Mouse (Mus musculus) thymus, postnatal 10 days (tissue): ENCODE results near the gene Vax1.

Source experiments
- DNase-seq, 2 experiments: peaks; one replicate each; pipeline ENCODE4 v3.0.0; 2021; ENCODE audit warnings: low spot score in 2 of 2

Vax1 gene

GRCm38 (mm10) chr19:59169936-59170765, at the start of gene Vax1:
Vax1 (minus strand) TSS chr19:59170056.
- DNase-seq, result no peak

GRCm38 (mm10) chr19:59218991-59219390, 49.1 kb upstream of the Vax1 start, which contains the start of gene Kcnk18:
Kcnk18 (plus strand) TSS chr19:59219214.
- DNase-seq, result no peak

- no peak for DNase-seq
These were observed 47.0 kb upstream of the Vax1 start for GRCm38 (mm10) chr19:59216891-59217290.

GRCm38 (mm10) chr19:59208986-59209385, 39.1 kb upstream of the Vax1 start:
- no peak for DNase-seq

- peak; percentile 17 to 69 for DNase-seq
These were observed 38.6 kb upstream of the Vax1 start for GRCm38 (mm10) chr19:59208475-59208874.

GRCm38 (mm10) chr19:59198161-59198560, 28.3 kb upstream of the Vax1 start:
- peak; percentile 12 to 75 for DNase-seq

GRCm38 (mm10) chr19:59196111-59196666, 26.3 kb upstream of the Vax1 start:
- peak in 1 of 2 experiments; percentile 29 for DNase-seq

- DNase-seq, result no peak
These were observed 25.4 kb upstream of the Vax1 start for GRCm38 (mm10) chr19:59195181-59195770.

- DNase-seq, result no peak
These were observed 24.3 kb upstream of the Vax1 start for GRCm38 (mm10) chr19:59193986-59194820.

- DNase-seq, result no peak
These were observed 23.6 kb upstream of the Vax1 start for GRCm38 (mm10) chr19:59193456-59193855.

- no peak for DNase-seq
These were observed 22.6 kb upstream of the Vax1 start for GRCm38 (mm10) chr19:59192491-59192890.

GRCm38 (mm10) chr19:59191123-59191505, 21.3 kb upstream of the Vax1 start:
- DNase-seq, result no peak

GRCm38 (mm10) chr19:59190431-59191122, 20.7 kb upstream of the Vax1 start:
- DNase-seq, result no peak

- no peak for DNase-seq
These were observed 19.1 kb upstream of the Vax1 start for GRCm38 (mm10) chr19:59188981-59189380.

GRCm38 (mm10) chr19:59184000-59184399, 14.1 kb upstream of the Vax1 start:
- no peak for DNase-seq

GRCm38 (mm10) chr19:59173341-59174015, 3.6 kb upstream of the Vax1 start:
- no peak for DNase-seq

- no peak for DNase-seq
These were observed 2.9 kb upstream of the Vax1 start for GRCm38 (mm10) chr19:59172781-59173180.

- no peak for DNase-seq
These were observed 2.0 kb upstream of the Vax1 start for GRCm38 (mm10) chr19:59171871-59172245.

- no peak for DNase-seq
These were observed 1.5 kb upstream of the Vax1 start for GRCm38 (mm10) chr19:59171151-59171870.

- no peak for DNase-seq
These were observed 875 bp upstream of the Vax1 start for GRCm38 (mm10) chr19:59170766-59171095.
